ENCODE assay signal across 14 mouse cellular contexts in genomic region chr6:77603914-77604313, GRCm38 (mm10).
DNase-seq lines count a peak whose midpoint lies in the region; ATAC-seq lines count a peak whose summit lies in the region.
"Had no signal": no experiment of that assay in that cellular context is flagged by ENCODE, and none has a peak within 500 bp of the region (broad histone marks: within the 10 kb centered on the region; RNA-seq: fewer than 3 reads in every experiment).

No protein-coding gene starts in this region.

- intact Hi-C loops in heart, postnatal 10 days (cut with DNase I), result no loop called here

- ATAC-seq in hindbrain, embryonic 14.5 days (ENCODE audit: low FRiP score), result no peak
- ATAC-seq in hindbrain, embryonic 16.5 days, result no peak
- peak; percentile 80 for ATAC-seq in forebrain, embryonic 16.5 days
- ATAC-seq in activated CD4-positive, CD25-positive, alpha-beta regulatory T cell, adult 4 months, result no peak

- H3K4me2 ChIP-seq in hindbrain, embryonic 14.5 days (replicated peaks), result no peak overlapping the region
- H3K4me2 ChIP-seq in hindbrain, embryonic 16.5 days (ENCODE audit: low read length), result no peak overlapping the region
- no peak overlapping the region for H3K4me2 ChIP-seq in forebrain, embryonic 16.5 days (ENCODE audit: low read length)
- H3K4me2 ChIP-seq: heart, embryonic 15.5 days; liver, embryonic 11.5 days had no signal

- no peak for DNase-seq in hindbrain, embryonic 14.5 days (ENCODE audit: low spot score)
- peak; percentile 18 for DNase-seq in brain, embryonic 18.5 days (ENCODE audit: low read depth, low spot score)
- peak; percentile 37 to 54 for DNase-seq in kidney, postnatal 25 days
- no peak for DNase-seq in lung, postnatal 14 days
- no peak for DNase-seq in heart, postnatal 10 days
- DNase-seq: adrenal gland, postnatal 14 days; gastrocnemius, postnatal 14 days; midbrain, embryonic 14.5 days; thymus, postnatal 36 days had no signal

- no peaks in the 10 kb centered on the region for H3K4me1 ChIP-seq in hindbrain, embryonic 14.5 days (replicated peaks; ENCODE audit: control insufficient read depth, insufficient read depth, low read length)
- no peaks in the 10 kb centered on the region for H3K4me1 ChIP-seq in hindbrain, embryonic 16.5 days (ENCODE audit: control insufficient read depth, insufficient read depth, low read depth, low read length)
- peaks cover 18% of the 10 kb centered on the region for H3K4me1 ChIP-seq in forebrain, embryonic 16.5 days (replicated peaks; ENCODE audit: control insufficient read depth, insufficient read depth, low read length)
- H3K4me1 ChIP-seq: heart, embryonic 15.5 days had no signal

- no peak overlapping the region for H3K9ac ChIP-seq in hindbrain, embryonic 14.5 days
- H3K9ac ChIP-seq in hindbrain, embryonic 16.5 days (ENCODE audit: low read depth, low read length), result no peak overlapping the region
- H3K9ac ChIP-seq in forebrain, embryonic 16.5 days (replicated peaks; ENCODE audit: low read depth, low read length), result no peak overlapping the region
- H3K9ac ChIP-seq: heart, embryonic 15.5 days had no signal

- H3K4me3 ChIP-seq in hindbrain, embryonic 14.5 days (replicated peaks; ENCODE audit: low read length), result no peak overlapping the region
- no peak overlapping the region for H3K4me3 ChIP-seq in hindbrain, embryonic 16.5 days (ENCODE audit: low read length)
- no peak overlapping the region for H3K4me3 ChIP-seq in forebrain, embryonic 16.5 days (replicated peaks; ENCODE audit: low read length)
- H3K4me3 ChIP-seq: heart, embryonic 15.5 days had no signal

- H3K27ac ChIP-seq in hindbrain, embryonic 14.5 days, result peak overlapping the region; percentile 32; the same call in 1 of the 2 replicates
- H3K27ac ChIP-seq in hindbrain, embryonic 16.5 days (ENCODE audit: low read depth, low read length), result no peak overlapping the region
- peak overlapping the region; percentile 18; the same call in 1 of the 2 replicates for H3K27ac ChIP-seq in forebrain, embryonic 16.5 days (ENCODE audit: low read length)
- H3K27ac ChIP-seq: heart, embryonic 15.5 days had no signal

- H3K27me3 ChIP-seq in hindbrain, embryonic 14.5 days (ENCODE audit: control insufficient read depth, insufficient read depth, low read length), result no peaks in the 10 kb centered on the region
- H3K27me3 ChIP-seq in hindbrain, embryonic 16.5 days (replicated peaks; ENCODE audit: control insufficient read depth, insufficient read depth, low read length), result no peaks in the 10 kb centered on the region
- no peaks in the 10 kb centered on the region for H3K27me3 ChIP-seq in forebrain, embryonic 16.5 days (replicated peaks; ENCODE audit: control insufficient read depth, insufficient read depth, low read length)
- H3K27me3 ChIP-seq: heart, embryonic 15.5 days had no signal

- WGBS in hindbrain, embryonic 14.5 days, result 49% methylated on average over 1 of the region's 1 CpGs
- WGBS in hindbrain, embryonic 16.5 days, result 17% methylated on average over 1 of the region's 1 CpGs
- 10% methylated on average over 1 of the region's 1 CpGs for WGBS in forebrain, embryonic 16.5 days

- H3K36me3 ChIP-seq in hindbrain, embryonic 14.5 days (replicated peaks; ENCODE audit: control insufficient read depth, insufficient read depth), result no peaks in the 10 kb centered on the region
- 0 out of 2 replicates have a peak, but pooled peaks cover 2% of the 10 kb centered on the region for H3K36me3 ChIP-seq in hindbrain, embryonic 16.5 days (ENCODE audit: control insufficient read depth, insufficient read depth, low read length)
- H3K36me3 ChIP-seq in forebrain, embryonic 16.5 days (ENCODE audit: control insufficient read depth, insufficient read depth), result no peaks in the 10 kb centered on the region
- H3K36me3 ChIP-seq: heart, embryonic 15.5 days had no signal

- H3K9me3 ChIP-seq in hindbrain, embryonic 14.5 days (ENCODE audit: control insufficient read depth, low read length), result no peaks in the 10 kb centered on the region
- no peaks in the 10 kb centered on the region for H3K9me3 ChIP-seq in hindbrain, embryonic 16.5 days (ENCODE audit: control insufficient read depth, low read length)
- no peaks in the 10 kb centered on the region for H3K9me3 ChIP-seq in forebrain, embryonic 16.5 days (ENCODE audit: control insufficient read depth, low read length)
- H3K9me3 ChIP-seq: heart, embryonic 15.5 days had no signal

Comparison
In these comparisons a context has a peak if more than half of its experiments do, and no peak if none do; other contexts are left out.
1. DNase-seq: peak in brain, embryonic 18.5 days (single experiment) and kidney, postnatal 25 days (2 of 2); none in hindbrain, embryonic 14.5 days (single experiment), lung, postnatal 14 days (single experiment) and heart, postnatal 10 days (0 of 2).